Mouse (Mus musculus) cerebellum, adult (tissue): ENCODE measurements around the gene Fam124a.
"Not testable (repeated sequence)": the region's sequence is repeated elsewhere in the genome, so short reads cannot be mapped to it uniquely, and the experiment has no call there.

Source experiments
- ATAC-seq: cut with Nextera tagmentation; 2 replicates; pipeline ENCODE4 v1.9.2; 2017; ENCODE audit warnings: mild to moderate bottlenecking, moderate library complexity, mixed read lengths; ENCODE audit not compliant: insufficient number of reproducible peaks, low FRiP score, low TSS enrichment

The Fam124a gene

GRCm38 (mm10) chr14:62570299-62570698 lies 14.8 kb downstream of the Fam124a start:
- no peak for ATAC-seq

GRCm38 (mm10) chr14:62573454-62573853 lies 17.9 kb downstream of the Fam124a start:
- ATAC-seq = no peak

GRCm38 (mm10) chr14:62574906-62575305 lies 19.4 kb downstream of the Fam124a start:
- no peak for ATAC-seq

- ATAC-seq = 0 out of 2 replicates have a peak, but pooled peaks have one; percentile 61
Measured at GRCm38 (mm10) chr14:62575862-62576261, 20.3 kb downstream of the Fam124a start.

- no peak for ATAC-seq
Measured at GRCm38 (mm10) chr14:62580945-62581344, 25.4 kb downstream of the Fam124a start.

- ATAC-seq = no peak
Measured at GRCm38 (mm10) chr14:62581768-62582167, 26.2 kb downstream of the Fam124a start.

GRCm38 (mm10) chr14:62584637-62585036 lies 29.1 kb downstream of the Fam124a start:
- ATAC-seq = no peak; the same call in 1 of the 2 replicates

- no peak for ATAC-seq
Measured at GRCm38 (mm10) chr14:62585338-62585737, 29.8 kb downstream of the Fam124a start.

GRCm38 (mm10) chr14:62600109-62600522 lies 44.6 kb downstream of the Fam124a start:
- ATAC-seq = no peak

GRCm38 (mm10) chr14:62602271-62602670 lies 46.7 kb downstream of the Fam124a start:
- no peak for ATAC-seq

- ATAC-seq = no peak
Measured at GRCm38 (mm10) chr14:62602869-62603268, 47.3 kb downstream of the Fam124a start.

GRCm38 (mm10) chr14:62607791-62608196 lies 52.3 kb downstream of the Fam124a start:
- 0 out of 2 replicates have a peak, but pooled peaks have one; percentile 71 for ATAC-seq

- no peak for ATAC-seq
Measured at GRCm38 (mm10) chr14:62609904-62610303, 54.4 kb downstream of the Fam124a start.

- ATAC-seq = no peak
Measured at GRCm38 (mm10) chr14:62622393-62622792, 66.9 kb downstream of the Fam124a start.

GRCm38 (mm10) chr14:62627951-62628350 lies 72.4 kb downstream of the Fam124a start:
- ATAC-seq = no peak

- no peak for ATAC-seq
Measured at GRCm38 (mm10) chr14:62637436-62638344, 82.2 kb downstream of the Fam124a start.

GRCm38 (mm10) chr14:62638345-62638702 lies 82.8 kb downstream of the Fam124a start:
- no peak for ATAC-seq

- ATAC-seq = no peak
Measured at GRCm38 (mm10) chr14:62639111-62639510, 83.6 kb downstream of the Fam124a start.

GRCm38 (mm10) chr14:62639551-62639950 lies 84.0 kb downstream of the Fam124a start:
- no peak for ATAC-seq

GRCm38 (mm10) chr14:62640396-62640795 lies 84.9 kb downstream of the Fam124a start:
- no peak for ATAC-seq

- ATAC-seq = not testable (repeated sequence)
Measured at GRCm38 (mm10) chr14:62642368-62642767, 86.8 kb downstream of the Fam124a start.

- ATAC-seq = no peak
Measured at GRCm38 (mm10) chr14:62648405-62648804, 92.9 kb downstream of the Fam124a start.
